22 mouse cellular contexts compared by ENCODE assay signal in the genomic region with DNA sequence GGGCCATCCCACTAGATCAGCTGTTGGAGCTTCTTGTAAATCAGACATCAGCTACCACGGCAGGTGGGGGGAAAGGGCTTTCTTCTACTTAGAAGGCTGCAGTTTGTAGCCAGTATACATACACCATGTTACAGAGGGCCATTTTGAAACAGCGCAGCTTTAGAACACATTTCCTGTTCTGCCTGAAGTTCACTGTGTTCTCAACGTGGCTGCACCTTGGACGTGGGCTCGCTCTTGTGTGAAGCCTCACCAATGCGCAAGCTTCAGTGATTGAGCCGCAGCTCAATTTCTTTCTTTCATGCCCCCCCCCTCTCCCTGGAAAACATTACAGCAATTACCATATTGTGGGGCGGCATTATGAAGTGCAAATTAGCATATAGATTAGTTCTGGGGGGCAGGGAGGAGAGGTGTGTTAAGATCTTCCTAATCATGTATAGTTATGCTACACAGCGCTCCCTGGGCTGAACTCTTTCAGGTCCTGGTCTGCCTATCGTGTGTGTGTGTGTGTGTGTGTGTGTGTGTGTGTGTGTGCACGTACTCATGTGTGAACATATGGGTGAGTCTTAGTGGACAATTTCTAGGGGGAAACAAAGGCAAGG.
A peak's percentile ranks its signal among the peaks of the same experiment; 100 is the strongest.
DNase-seq lines count a peak whose midpoint lies in the region; ATAC-seq and TF ChIP-seq lines count a peak whose summit lies in the region.
"Had no signal": no experiment of that assay in that cellular context is flagged by ENCODE, and none has a peak within 500 bp of the region (broad histone marks: within the 10 kb centered on the region; RNA-seq: fewer than 3 reads in every experiment).

No protein-coding gene starts in this region.

- H3K27me3 ChIP-seq in neural tube, embryonic 12.5 days (replicated peaks), result no peaks in the 10 kb centered on the region
- no peaks in the 10 kb centered on the region for H3K27me3 ChIP-seq in neural tube, embryonic 15.5 days (replicated peaks)
- no peaks in the 10 kb centered on the region for H3K27me3 ChIP-seq in hindbrain, postnatal 0 days (ENCODE audit: insufficient read depth, low read length)
- H3K27me3 ChIP-seq: CH12.LX; embryonic facial prominence, embryonic 15.5 days; heart, embryonic 13.5 days; kidney, embryonic 15.5 days; limb, embryonic 12.5 days; liver, embryonic 12.5 days had no signal

- no peak overlapping the region for H3K9ac ChIP-seq in neural tube, embryonic 12.5 days
- no peak overlapping the region for H3K9ac ChIP-seq in neural tube, embryonic 15.5 days (replicated peaks)
- no peak overlapping the region for H3K9ac ChIP-seq in hindbrain, postnatal 0 days (replicated peaks; ENCODE audit: low read length)
- H3K9ac ChIP-seq: embryonic facial prominence, embryonic 15.5 days; heart, embryonic 13.5 days; kidney, embryonic 15.5 days; limb, embryonic 12.5 days; liver, embryonic 12.5 days; lung, embryonic 14.5 days had no signal

- no peaks in the 10 kb centered on the region for H3K4me1 ChIP-seq in neural tube, embryonic 12.5 days
- no peaks in the 10 kb centered on the region for H3K4me1 ChIP-seq in neural tube, embryonic 15.5 days
- no peaks in the 10 kb centered on the region for H3K4me1 ChIP-seq in hindbrain, postnatal 0 days (ENCODE audit: insufficient read depth, low read length)
- H3K4me1 ChIP-seq: embryonic facial prominence, embryonic 15.5 days; heart, embryonic 13.5 days; kidney, embryonic 15.5 days; limb, embryonic 12.5 days; liver, embryonic 12.5 days had no signal

- ATAC-seq in frontal cortex, adult (ENCODE audit: low TSS enrichment), result 0 out of 2 replicates have a peak, but pooled peaks have one; percentile 9
- peak; percentile 63; the same call in 1 of the 2 replicates for ATAC-seq in neural tube, embryonic 12.5 days (ENCODE audit: low FRiP score, low read depth)
- no peak; the same call in 1 of the 2 replicates for ATAC-seq in neural tube, embryonic 15.5 days (ENCODE audit: low FRiP score)
- 0 out of 2 replicates have a peak, but pooled peaks have one; percentile 47 for ATAC-seq in hindbrain, postnatal 0 days
- ATAC-seq: intestine, embryonic 16.5 days; liver, embryonic 12.5 days had no signal

- 75% methylated on average over 11 of the region's 11 CpGs for WGBS in neural tube, embryonic 12.5 days
- WGBS in neural tube, embryonic 15.5 days, result 54% methylated on average over 11 of the region's 11 CpGs
- WGBS in hindbrain, postnatal 0 days, result 59% methylated on average over 11 of the region's 11 CpGs

- no peak overlapping the region for H3K4me3 ChIP-seq in neural tube, embryonic 12.5 days
- no peak overlapping the region for H3K4me3 ChIP-seq in neural tube, embryonic 15.5 days (replicated peaks)
- H3K4me3 ChIP-seq in hindbrain, postnatal 0 days (ENCODE audit: low read length), result no peak overlapping the region
- H3K4me3 ChIP-seq: embryonic facial prominence, embryonic 15.5 days; heart, embryonic 13.5 days; kidney, embryonic 15.5 days; limb, embryonic 12.5 days; liver, embryonic 12.5 days had no signal

- no peak for TF ChIP-seq CTCF in hindbrain, postnatal 0 days (IDR thresholded peaks at IDR 0.05; ENCODE audit: low read depth)

- no peak for DNase-seq in frontal cortex, postnatal 14 days (ENCODE audit: low spot score in 2 of 2)
- DNase-seq in hindbrain, postnatal 0 days (ENCODE audit: low spot score), result no peak
- no peak for DNase-seq in kidney, postnatal 36 days
- no peak for DNase-seq in left cerebral cortex, postnatal 4 days
- DNase-seq: adrenal gland, postnatal 14 days; cerebellum, adult 11-12 months; cerebellum, postnatal 25 days; heart, postnatal 36 days; lung, embryonic 14.5 days; lung, postnatal 36 days; right cerebral cortex, adult 18-20 months; thymus, postnatal 36 days had no signal

- no peaks in the 10 kb centered on the region for H3K9me3 ChIP-seq in neural tube, embryonic 12.5 days
- H3K9me3 ChIP-seq in neural tube, embryonic 15.5 days (replicated peaks), result no peaks in the 10 kb centered on the region
- H3K9me3 ChIP-seq in hindbrain, postnatal 0 days (ENCODE audit: low read length), result no peaks in the 10 kb centered on the region
- H3K9me3 ChIP-seq: embryonic facial prominence, embryonic 15.5 days; kidney, embryonic 15.5 days had no signal

- intact Hi-C loops in left cerebral cortex, postnatal 4 days (cut with DNase I), result no loop called here

- H3K4me2 ChIP-seq in neural tube, embryonic 12.5 days (replicated peaks), result no peak overlapping the region
- no peak overlapping the region for H3K4me2 ChIP-seq in neural tube, embryonic 15.5 days
- no peak overlapping the region for H3K4me2 ChIP-seq in hindbrain, postnatal 0 days (ENCODE audit: low read depth, low read length)
- H3K4me2 ChIP-seq: embryonic facial prominence, embryonic 15.5 days; heart, embryonic 13.5 days; kidney, embryonic 15.5 days; limb, embryonic 12.5 days; liver, embryonic 12.5 days; lung, embryonic 14.5 days had no signal

- H3K27ac ChIP-seq in neural tube, embryonic 12.5 days, result no peak overlapping the region
- no peak overlapping the region for H3K27ac ChIP-seq in neural tube, embryonic 15.5 days (replicated peaks)
- no peak overlapping the region for H3K27ac ChIP-seq in hindbrain, postnatal 0 days
- H3K27ac ChIP-seq: embryonic facial prominence, embryonic 15.5 days; heart, embryonic 13.5 days; kidney, embryonic 15.5 days; limb, embryonic 12.5 days; liver, embryonic 12.5 days had no signal

- no peaks in the 10 kb centered on the region for H3K36me3 ChIP-seq in neural tube, embryonic 12.5 days
- no peaks in the 10 kb centered on the region for H3K36me3 ChIP-seq in neural tube, embryonic 15.5 days
- H3K36me3 ChIP-seq in hindbrain, postnatal 0 days (ENCODE audit: insufficient read depth, low read length), result no peaks in the 10 kb centered on the region
- H3K36me3 ChIP-seq: embryonic facial prominence, embryonic 15.5 days; heart, embryonic 13.5 days; kidney, embryonic 15.5 days; limb, embryonic 12.5 days; liver, embryonic 12.5 days had no signal
